Mouse (Mus musculus) liver, embryonic 16.5 days (tissue): ENCODE data around the gene Dscam. TPM values are rescaled to one million over a fixed set of nuclear protein-coding genes. Genes with fewer than 3 reads are reported as not detected.
A peak's percentile ranks its signal among the peaks of the same experiment; 100 is the strongest.

Experiments
- ATAC-seq: fragments of 200-750 bp; cut with Nextera tagmentation; 2 replicates; pipeline ENCODE4 v1.8.0; 2017; ENCODE audit warnings: low read depth, mild to moderate bottlenecking, moderate number of reproducible peaks, moderate library complexity
- H3K27ac ChIP-seq: fragments of 300-500 bp; sonication (generic); 2 replicates; pipeline ENCODE4 v1.5.1; 2014; ENCODE audit warnings: mild to moderate bottlenecking, low read length
- H3K27me3 ChIP-seq: fragments of 300-500 bp; sonication (generic); 2 replicates; pipeline ENCODE4 v1.6.1; 2014; ENCODE audit warnings: low read depth, low read length, mixed read lengths; ENCODE audit not compliant: control insufficient read depth, insufficient read depth
- H3K36me3 ChIP-seq: fragments of 300-500 bp; sonication (generic); 2 replicates; pipeline ENCODE4 v1.6.1; 2014; ENCODE audit warnings: mild to moderate bottlenecking; ENCODE audit not compliant: control insufficient read depth, insufficient read depth
- H3K4me1 ChIP-seq: fragments of 300-500 bp; sonication (generic); 2 replicates; pipeline ENCODE4 v1.6.1; 2014; ENCODE audit warnings: low read depth, low read length, mixed read lengths; ENCODE audit not compliant: control insufficient read depth
- H3K4me2 ChIP-seq: fragments of 300-500 bp; sonication (generic); 2 replicates; pipeline ENCODE4 v1.6.1; 2014; ENCODE audit warnings: low read depth, low read length, mixed read lengths
- H3K4me3 ChIP-seq: fragments of 300-500 bp; sonication (generic); 2 replicates; pipeline ENCODE4 v1.5.1; 2014; ENCODE audit warnings: low read depth, mild to moderate bottlenecking, low read length
- H3K9ac ChIP-seq: fragments of 300-500 bp; sonication (generic); 2 replicates; pipeline ENCODE4 v1.6.1; 2014; ENCODE audit warnings: low read depth, low read length
- H3K9me3 ChIP-seq: fragments of 300-500 bp; sonication (generic); replicated peaks from 2 replicates; pipeline ENCODE4 v1.6.1; 2016; ENCODE audit warnings: low read length; ENCODE audit not compliant: control insufficient read depth
- WGBS: fragments of 180-500 bp; shearing (Covaris S2); extraction: QIAGEN DNeasy Blood & Tissue Kit; methylation state at CpG from one replicate; pipeline ENCODE4 v1.1.7; 2014; ENCODE audit not compliant: insufficient replicate concordance; 5-methylcytosine and 5-hydroxymethylcytosine counted together
- polyA plus RNA-seq: library from polyadenylated mRNA; unstranded; fragments of >200 nt; fragmentation: Nextera tagmentation; extraction: Ambion mirVana; gene quantifications from 2 replicates; pipeline ENCODE4 v1.2.1, GENCODE M21; 2015

Gene Dscam
- polyA plus RNA-seq, 1 experiment from 2014 or later, result not detected

DNA sequence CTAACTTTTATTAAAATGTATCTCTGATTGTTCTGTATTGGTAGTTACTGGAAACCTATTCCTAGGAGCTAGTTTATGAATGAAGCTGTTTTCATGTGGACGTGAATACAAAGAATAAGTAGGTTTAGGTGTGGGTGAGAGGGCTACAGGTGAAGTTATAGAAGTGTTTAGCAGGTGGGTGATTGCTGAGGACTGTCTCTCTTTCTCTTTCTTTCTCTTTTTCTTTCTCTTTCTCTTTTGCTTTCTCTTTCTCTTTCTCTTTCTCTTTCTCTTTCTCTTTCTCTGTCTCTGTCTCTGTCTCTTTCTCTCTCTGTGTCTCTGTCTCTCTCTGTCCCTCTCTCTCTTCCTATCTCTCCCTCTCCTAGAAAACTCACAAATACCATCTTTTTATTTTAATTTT is 20.1 kb upstream of the Dscam start:
- H3K9ac ChIP-seq, result no peak overlapping the region
- ATAC-seq, result no peak
- H3K27ac ChIP-seq, result no peak overlapping the region
- H3K36me3 ChIP-seq, result no peaks in the 10 kb centered on the region
- H3K4me2 ChIP-seq, result no peak overlapping the region
- H3K9me3 ChIP-seq, result no peaks in the 10 kb centered on the region
- no peaks in the 10 kb centered on the region for H3K4me1 ChIP-seq
- H3K4me3 ChIP-seq, result no peak overlapping the region
- WGBS, result 46% methylated on average over 1 of the region's 1 CpGs
- no peaks in the 10 kb centered on the region for H3K27me3 ChIP-seq

DNA sequence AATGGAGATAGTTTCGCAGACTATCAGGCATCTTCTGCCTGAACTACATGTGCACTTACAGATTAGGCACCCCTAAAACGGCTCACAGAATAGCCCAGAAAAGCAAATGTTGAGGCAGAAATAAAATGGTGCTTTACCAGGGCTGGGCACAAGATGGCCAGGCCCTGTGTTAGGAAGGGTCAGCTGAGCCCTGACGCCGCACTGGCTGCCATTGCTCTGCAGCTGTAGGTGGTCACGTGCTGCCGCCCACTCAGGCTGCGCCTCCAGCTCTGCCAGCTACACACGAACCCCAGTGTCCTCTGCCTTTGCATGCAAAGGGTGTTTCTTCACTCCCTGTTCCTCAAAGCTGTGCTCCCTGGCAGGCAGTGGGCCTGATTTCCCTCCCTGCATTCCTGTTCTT is 948 bp upstream of the Dscam start:
- ATAC-seq, result no peak
- Histone ChIP-seq H3K4me2 (no peak overlapping the region), H3K27me3 (peaks cover 42% of the 10 kb centered on the region), H3K9ac (no peak overlapping the region), H3K9me3 (no peaks in the 10 kb centered on the region), H3K36me3 (no peaks in the 10 kb centered on the region), H3K4me1 (no peaks in the 10 kb centered on the region), H3K4me3 (no peak overlapping the region), H3K27ac (no peak overlapping the region)
- WGBS, result 48% methylated on average over 8 of the region's 8 CpGs

- no peak overlapping the region; the same call in 1 of the 2 replicates for H3K4me2 ChIP-seq
- peaks cover 49% of the 10 kb centered on the region for H3K27me3 ChIP-seq
- H3K4me3 ChIP-seq, result no peak overlapping the region; the same call in 1 of the 2 replicates
Measured at GRCm38 (mm10) chr16:97169901-97170512, 545 bp downstream of the Dscam start.

GRCm38 (mm10) chr16:97168614-97169013 is 1.9 kb downstream of the Dscam start:
- Histone ChIP-seq H3K4me3 (no peak overlapping the region), H3K9ac (no peak overlapping the region), H3K9me3 (no peaks in the 10 kb centered on the region), H3K4me1 (no peaks in the 10 kb centered on the region), H3K36me3 (no peaks in the 10 kb centered on the region), H3K27me3 (peaks cover 54% of the 10 kb centered on the region), H3K27ac (no peak overlapping the region), H3K4me2 (no peak overlapping the region)
- WGBS, result 34% methylated on average over 3 of the region's 3 CpGs
- ATAC-seq, result no peak

More at GRCm38 (mm10) chr16:97169901-97170512, 545 bp downstream of the Dscam start:
- Histone ChIP-seq H3K36me3 (no peaks in the 10 kb centered on the region), H3K9me3 (no peaks in the 10 kb centered on the region), H3K27ac (no peak overlapping the region), H3K9ac (no peak overlapping the region), H3K4me1 (no peaks in the 10 kb centered on the region)
- 2% methylated on average over 42 of the region's 51 CpGs for WGBS
- ATAC-seq, result no peak

- H3K27ac ChIP-seq, result no peak overlapping the region
- H3K4me2 ChIP-seq, result no peak overlapping the region
- ATAC-seq, result no peak
- 68% methylated on average over 1 of the region's 1 CpGs for WGBS
- H3K27me3 ChIP-seq, result peaks cover 54% of the 10 kb centered on the region
- no peak overlapping the region for H3K4me3 ChIP-seq
- H3K9me3 ChIP-seq, result no peaks in the 10 kb centered on the region
- H3K36me3 ChIP-seq, result no peaks in the 10 kb centered on the region
- no peak overlapping the region for H3K9ac ChIP-seq
- no peaks in the 10 kb centered on the region for H3K4me1 ChIP-seq
Measured at GRCm38 (mm10) chr16:97168030-97168429, 2.5 kb downstream of the Dscam start.

- no peaks in the 10 kb centered on the region for H3K4me1 ChIP-seq
- ATAC-seq, result no peak
- no peak overlapping the region for H3K4me3 ChIP-seq
- no peaks in the 10 kb centered on the region for H3K36me3 ChIP-seq
- no peak overlapping the region for H3K27ac ChIP-seq
- no peaks in the 10 kb centered on the region for H3K9me3 ChIP-seq
- peaks cover 44% of the 10 kb centered on the region for H3K27me3 ChIP-seq
- H3K4me2 ChIP-seq, result no peak overlapping the region
- 32% methylated on average over 2 of the region's 2 CpGs for WGBS
- no peak overlapping the region for H3K9ac ChIP-seq
Measured at GRCm38 (mm10) chr16:97166166-97166565, 4.4 kb downstream of the Dscam start.

DNA sequence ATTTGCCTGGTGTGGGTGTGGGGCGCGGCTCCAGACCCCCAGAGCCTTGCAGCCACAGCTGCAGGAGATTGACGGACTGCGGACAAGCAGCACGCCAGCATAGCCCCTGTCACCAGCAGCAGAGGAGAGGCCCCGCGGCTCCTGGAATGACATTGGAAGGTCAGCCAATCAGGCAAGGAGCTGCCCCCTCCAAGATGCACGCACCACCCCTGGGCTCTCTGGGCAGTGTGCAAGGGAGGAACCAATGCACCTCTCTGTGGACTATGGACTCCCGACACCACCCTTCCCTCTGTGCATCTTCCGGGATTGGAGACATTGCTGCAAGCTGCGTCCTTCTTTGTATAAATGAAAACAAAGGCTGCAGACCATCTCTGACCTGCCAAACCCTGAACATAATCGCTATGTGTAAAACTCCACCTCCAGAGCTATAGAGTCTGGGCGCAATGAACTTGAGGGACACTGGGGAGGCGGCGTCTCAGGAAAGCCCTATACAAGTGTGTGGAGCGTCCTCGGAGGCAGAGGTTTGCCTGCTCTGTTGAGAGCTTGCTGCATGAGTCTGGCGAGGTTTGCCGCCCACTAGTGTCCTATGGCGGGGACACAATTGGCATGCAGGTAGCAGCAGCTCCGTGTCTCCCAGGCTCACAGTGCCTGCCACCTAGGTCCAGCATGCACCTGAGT is 5.0 kb downstream of the Dscam start:
- peak; percentile 7; the same call in 1 of the 2 replicates for ATAC-seq
- Histone ChIP-seq H3K9ac (no peak overlapping the region), H3K27ac (no peak overlapping the region), H3K4me3 (no peak overlapping the region), H3K4me1 (no peaks in the 10 kb centered on the region), H3K4me2 (peak overlapping the region; percentile 24; the same call in 1 of the 2 replicates), H3K9me3 (no peaks in the 10 kb centered on the region), H3K27me3 (peaks cover 38% of the 10 kb centered on the region), H3K36me3 (no peaks in the 10 kb centered on the region)
- WGBS, result 1% methylated on average over 21 of the region's 21 CpGs

DNA sequence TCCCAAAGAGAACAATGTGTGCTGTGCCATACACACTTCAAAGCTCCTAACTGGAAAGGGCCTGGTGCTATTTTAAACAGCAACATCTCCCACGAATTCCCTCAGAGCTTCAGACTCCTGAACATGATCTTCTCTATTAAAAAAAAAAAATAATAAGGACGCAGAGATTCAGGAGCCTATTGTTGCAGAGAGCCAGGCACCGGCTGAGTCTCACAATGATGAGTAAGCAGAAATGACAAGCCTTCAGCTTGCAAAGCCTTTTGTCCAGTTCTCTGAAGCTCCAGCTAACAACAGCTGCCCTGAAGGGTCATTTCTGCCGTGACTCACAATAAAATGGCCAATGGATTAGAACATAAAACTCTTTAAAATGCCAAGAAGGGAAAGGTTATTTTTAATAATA is 12.3 kb downstream of the Dscam start:
- no peaks in the 10 kb centered on the region for H3K4me1 ChIP-seq
- H3K27me3 ChIP-seq, result no peaks in the 10 kb centered on the region
- no peak overlapping the region for H3K27ac ChIP-seq
- no peak for ATAC-seq
- 45% methylated on average over 4 of the region's 4 CpGs for WGBS
- H3K4me3 ChIP-seq, result no peak overlapping the region
- H3K9me3 ChIP-seq, result no peaks in the 10 kb centered on the region
- no peak overlapping the region for H3K4me2 ChIP-seq
- no peak overlapping the region for H3K9ac ChIP-seq
- H3K36me3 ChIP-seq, result no peaks in the 10 kb centered on the region

DNA sequence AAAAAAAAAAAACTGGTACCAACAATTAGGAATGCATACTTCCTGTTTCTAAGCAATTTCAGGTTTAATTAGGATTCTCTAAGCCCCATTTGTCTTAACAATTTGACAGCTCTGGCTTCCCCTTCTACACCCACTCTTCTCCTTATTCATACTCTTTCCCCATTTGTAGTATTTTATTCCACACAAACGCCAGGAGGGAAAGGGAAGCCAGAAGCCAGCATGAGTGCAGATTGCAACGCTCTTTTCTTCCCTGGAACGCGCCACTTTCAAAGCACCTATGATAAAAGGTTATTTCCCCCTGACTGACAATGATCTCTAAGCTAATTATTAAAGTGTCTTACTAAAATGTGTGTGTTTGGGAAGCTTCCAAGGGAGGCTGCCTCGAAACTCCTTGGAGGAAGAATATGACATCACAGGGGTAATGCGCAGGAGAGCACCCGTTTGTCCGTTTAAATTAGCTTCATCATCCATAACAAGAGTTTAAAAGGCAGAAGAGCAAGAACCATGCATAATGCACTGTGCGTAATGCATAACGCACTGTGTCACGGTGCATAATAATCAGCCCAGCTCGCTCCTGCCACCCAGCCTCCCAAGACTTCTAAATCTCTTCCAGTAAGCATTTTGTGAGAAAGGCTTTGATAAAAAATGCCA is 25.9 kb downstream of the Dscam start:
- H3K27ac ChIP-seq, result no peak overlapping the region
- H3K9me3 ChIP-seq, result no peaks in the 10 kb centered on the region
- H3K36me3 ChIP-seq, result no peaks in the 10 kb centered on the region
- no peak overlapping the region for H3K4me3 ChIP-seq
- H3K4me2 ChIP-seq, result no peak overlapping the region
- no peak for ATAC-seq
- no peak overlapping the region for H3K9ac ChIP-seq
- no peaks in the 10 kb centered on the region for H3K27me3 ChIP-seq
- H3K4me1 ChIP-seq, result no peaks in the 10 kb centered on the region
- WGBS, result 68% methylated on average over 12 of the region's 12 CpGs
